Mouse (Mus musculus) splenic B cell, adult 2 months (primary cell): ENCODE measurements around the gene Usp19.

ENCODE experiments used
- DNase-seq: peaks from one replicate; pipeline ENCODE4 v3.0.0-alpha.2; 2011; ENCODE audit warnings: low read depth, low spot score
- H3K27me3 ChIP-seq: 2 replicates; pipeline ENCODE4 v1.6.1; 2012; ENCODE audit warnings: mild to moderate bottlenecking, low read length, moderate library complexity, mixed read lengths; ENCODE audit not compliant: control insufficient read depth, poor library complexity, insufficient read depth, severe bottlenecking
- H3K36me3 ChIP-seq: 2 replicates; pipeline ENCODE4 v1.6.1; 2012; ENCODE audit warnings: mild to moderate bottlenecking, low read length, moderate library complexity, mixed read lengths; ENCODE audit not compliant: control insufficient read depth, poor library complexity, insufficient read depth, severe bottlenecking

Usp19 gene

GRCm38 (mm10) chr9:108506901-108507300 is 16.5 kb downstream of the Usp19 start:
- peaks cover 11% of the 10 kb centered on the region for H3K36me3 ChIP-seq
- H3K27me3 ChIP-seq, result no peaks in the 10 kb centered on the region

GRCm38 (mm10) chr9:108507619-108508434 is 17.4 kb downstream of the Usp19 start, which contains the start of gene Qars:
Qars (plus strand) TSS chr9:108507706.
- Histone ChIP-seq H3K36me3 (peaks cover 15% of the 10 kb centered on the region), H3K27me3 (no peaks in the 10 kb centered on the region)
- DNase-seq, result peak; percentile 95

More at GRCm38 (mm10) chr9:108506901-108507300, 16.5 kb downstream of the Usp19 start:
- no peak for DNase-seq

- no peaks in the 10 kb centered on the region for H3K27me3 ChIP-seq
- peaks cover 16% of the 10 kb centered on the region for H3K36me3 ChIP-seq
- DNase-seq, result no peak
Measured at GRCm38 (mm10) chr9:108508776-108509175, 18.4 kb downstream of the Usp19 start.

GRCm38 (mm10) chr9:108516380-108517251 is 26.2 kb downstream of the Usp19 start, which contains the start of gene Qrich1:
Qrich1 (plus strand) TSS chr9:108516806.
- Histone ChIP-seq H3K36me3 (peaks cover 15% of the 10 kb centered on the region), H3K27me3 (no peaks in the 10 kb centered on the region)
- DNase-seq, result peak; percentile 97

GRCm38 (mm10) chr9:108517253-108517930 is 27.0 kb downstream of the Usp19 start:
- DNase-seq, result peak; percentile 82
- H3K36me3 ChIP-seq, result peaks cover 9% of the 10 kb centered on the region
- H3K27me3 ChIP-seq, result no peaks in the 10 kb centered on the region

- peak; percentile 75 for DNase-seq
- Histone ChIP-seq H3K27me3 (no peaks in the 10 kb centered on the region), H3K36me3 (peaks cover 7% of the 10 kb centered on the region)
Measured at GRCm38 (mm10) chr9:108517931-108518332, 27.5 kb downstream of the Usp19 start.

- H3K36me3 ChIP-seq, result peaks cover 5% of the 10 kb centered on the region; the same call in 1 of the 2 replicates
- no peaks in the 10 kb centered on the region for H3K27me3 ChIP-seq
- no peak for DNase-seq
Measured at GRCm38 (mm10) chr9:108521604-108522003, 31.2 kb downstream of the Usp19 start.

GRCm38 (mm10) chr9:108523341-108523740 is 32.9 kb downstream of the Usp19 start:
- no peak for DNase-seq
- Histone ChIP-seq H3K27me3 (no peaks in the 10 kb centered on the region), H3K36me3 (peaks cover 6% of the 10 kb centered on the region; the same call in 1 of the 2 replicates)

- no peak for DNase-seq
- peaks cover 14% of the 10 kb centered on the region for H3K36me3 ChIP-seq
- no peaks in the 10 kb centered on the region for H3K27me3 ChIP-seq
Measured at GRCm38 (mm10) chr9:108525400-108525799, 35.0 kb downstream of the Usp19 start.

GRCm38 (mm10) chr9:108530954-108531353 is 40.6 kb downstream of the Usp19 start:
- H3K36me3 ChIP-seq, result peaks cover 25% of the 10 kb centered on the region
- no peak for DNase-seq
- H3K27me3 ChIP-seq, result no peaks in the 10 kb centered on the region

- no peaks in the 10 kb centered on the region for H3K27me3 ChIP-seq
- peaks cover 27% of the 10 kb centered on the region for H3K36me3 ChIP-seq
- DNase-seq, result no peak
Measured at GRCm38 (mm10) chr9:108531496-108531895, 41.1 kb downstream of the Usp19 start.

- Histone ChIP-seq H3K27me3 (no peaks in the 10 kb centered on the region), H3K36me3 (peaks cover 31% of the 10 kb centered on the region)
- no peak for DNase-seq
Measured at GRCm38 (mm10) chr9:108540846-108541245, 50.4 kb downstream of the Usp19 start.

GRCm38 (mm10) chr9:108545986-108546385 is 55.6 kb downstream of the Usp19 start:
- Histone ChIP-seq H3K36me3 (peaks cover 32% of the 10 kb centered on the region), H3K27me3 (no peaks in the 10 kb centered on the region)
- DNase-seq, result no peak

GRCm38 (mm10) chr9:108546875-108547274 is 56.5 kb downstream of the Usp19 start:
- Histone ChIP-seq H3K27me3 (no peaks in the 10 kb centered on the region), H3K36me3 (peaks cover 28% of the 10 kb centered on the region)
- no peak for DNase-seq
